Mouse (Mus musculus) MEL (cell line): ENCODE measurements around the gene Phyh. TPM values are rescaled to one million over a fixed set of nuclear protein-coding genes. Genes with fewer than 3 reads are reported as not detected.

Experiments used
- DNase-seq: peaks from one replicate; pipeline ENCODE4 v3.0.0; 2011; ENCODE audit warnings: low read depth, low spot score
- H3K27ac ChIP-seq: 2 replicates; pipeline ENCODE4 v1.5.1; 2012; ENCODE audit warnings: low read depth, mild to moderate bottlenecking, control low read depth, low read length, moderate library complexity; ENCODE audit not compliant: control insufficient read depth
- H3K27me3 ChIP-seq, 2 experiments: fragments of 150-350 bp in 1 of 2; sonication (generic) in 1 of 2; 2 replicates each; pipeline ENCODE4 v1.6.1; 2012; ENCODE audit warnings: low read length in 2 of 2, mild to moderate bottlenecking in 2 of 2, improper control_type of control experiment in 1 of 2, moderate library complexity in 1 of 2; ENCODE audit not compliant: insufficient read depth in 2 of 2, control insufficient read depth in 1 of 2
- H3K36me3 ChIP-seq, 2 experiments: 2 replicates each; pipeline ENCODE4 v1.6.1; 2012 to 2014; ENCODE audit warnings: low read length in 2 of 2, improper control_type of control experiment in 1 of 2, inconsistent platforms in 1 of 2, mild to moderate bottlenecking in 1 of 2; ENCODE audit not compliant: insufficient read depth in 2 of 2, control insufficient read depth in 1 of 2
- H3K4me1 ChIP-seq, 2 experiments: fragments of 150-350 bp in 1 of 2; sonication (generic) in 1 of 2; 2 replicates each; pipeline ENCODE4 v1.6.1; 2012; ENCODE audit warnings: low read length in 2 of 2, improper control_type of control experiment in 1 of 2, mild to moderate bottlenecking in 1 of 2; ENCODE audit not compliant: insufficient read depth in 2 of 2, control insufficient read depth in 1 of 2
- H3K4me3 ChIP-seq, 2 experiments: fragments of 150-350 bp in 1 of 2; sonication (generic) in 1 of 2; 2 replicates each; pipeline ENCODE4 v1.5.1; 2012; ENCODE audit warnings: low read depth in 2 of 2, low read length in 2 of 2, mild to moderate bottlenecking in 2 of 2, moderate library complexity in 2 of 2, control low read depth in 1 of 2, improper control_type of control experiment in 1 of 2; ENCODE audit not compliant: control insufficient read depth in 1 of 2, insufficient read depth in 1 of 2
- H3K79me2 ChIP-seq: 2 replicates; pipeline ENCODE4 v1.6.1; 2012; ENCODE audit warnings: mild to moderate bottlenecking, low read length, moderate library complexity; ENCODE audit not compliant: control insufficient read depth, poor library complexity, insufficient read depth
- H3K9ac ChIP-seq: 2 replicates; pipeline ENCODE4 v1.6.1; 2012; ENCODE audit warnings: low read depth, mild to moderate bottlenecking, control low read depth, low read length, moderate library complexity; ENCODE audit not compliant: control insufficient read depth, poor library complexity, severe bottlenecking
- H3K9me3 ChIP-seq: fragments of 150-350 bp; sonication (generic); replicated peaks from 2 replicates; pipeline ENCODE4 v1.6.1; 2012; ENCODE audit warnings: mild to moderate bottlenecking, low read length, improper control_type of control experiment, moderate library complexity; ENCODE audit not compliant: insufficient read depth
- CTCF ChIP-seq, 3 experiments: IDR thresholded peaks in 2 of 3; conservative IDR thresholded peaks in 1 of 3; 2 replicates each; pipeline ENCODE4 v1.5.1; 2011 to 2012; ENCODE audit warnings: low read length in 3 of 3, low read depth in 2 of 3, mild to moderate bottlenecking in 2 of 3, improper control_type of control experiment in 1 of 3, inconsistent platforms in 1 of 3, mixed read lengths in 1 of 3, moderate library complexity in 1 of 3; ENCODE audit not compliant: control insufficient read depth in 1 of 3, insufficient read depth in 1 of 3, poor library complexity in 1 of 3, severe bottlenecking in 1 of 3
- EP300 ChIP-seq, 2 experiments: IDR thresholded peaks; 2 replicates each; pipeline ENCODE4 v1.6.1; 2011; ENCODE audit warnings: improper control_type of control experiment in 2 of 2, low read length in 2 of 2, low read depth in 1 of 2, mild to moderate bottlenecking in 1 of 2
- GATA1 ChIP-seq: IDR thresholded peaks from 2 replicates; pipeline ENCODE4 v1.6.1; 2011; ENCODE audit warnings: low read depth, low read length, improper control_type of control experiment
- JUND ChIP-seq: IDR thresholded peaks from 2 replicates; pipeline ENCODE4 v1.6.1; 2011; ENCODE audit warnings: low read depth, mild to moderate bottlenecking, improper control_type of control experiment, low read length
- MAFK ChIP-seq: IDR thresholded peaks from 2 replicates; pipeline ENCODE4 v1.6.1; 2011; ENCODE audit warnings: low read depth, mild to moderate bottlenecking, low read length, improper control_type of control experiment, borderline replicate concordance
- MAX ChIP-seq: IDR thresholded peaks from 2 replicates; pipeline ENCODE4 v1.6.1; 2011; ENCODE audit warnings: low read length, improper control_type of control experiment
- MEF2A ChIP-seq: IDR thresholded peaks from 2 replicates; pipeline ENCODE4 v1.6.1; 2014; ENCODE audit warnings: low read depth, mild to moderate bottlenecking, inconsistent platforms, low read length, improper control_type of control experiment; ENCODE audit not compliant: poor library complexity, insufficient replicate concordance, severe bottlenecking; ENCODE audit errors: extremely low read depth
- MYB ChIP-seq: IDR thresholded peaks from 2 replicates; pipeline ENCODE4 v1.6.1; 2011; ENCODE audit warnings: mild to moderate bottlenecking, low read depth, low read length, improper control_type of control experiment
- NRF1 ChIP-seq: IDR thresholded peaks from 2 replicates; pipeline ENCODE4 v1.6.1; 2014; ENCODE audit warnings: low read depth, mild to moderate bottlenecking, inconsistent platforms, low read length, improper control_type of control experiment, moderate library complexity; ENCODE audit not compliant: poor library complexity, insufficient read depth, severe bottlenecking
- POLR2A ChIP-seq, 2 experiments: IDR thresholded peaks; 2 replicates each; pipeline ENCODE4 v1.6.1; 2011 to 2012; ENCODE audit warnings: low read length in 2 of 2, mild to moderate bottlenecking in 2 of 2, control low read depth in 1 of 2, improper control_type of control experiment in 1 of 2, low read depth in 1 of 2, moderate library complexity in 1 of 2; ENCODE audit not compliant: control insufficient read depth in 1 of 2, insufficient read depth in 1 of 2, poor library complexity in 1 of 2
- TCF12 ChIP-seq: IDR thresholded peaks from 2 replicates; pipeline ENCODE4 v1.6.1; 2014; ENCODE audit warnings: low read depth, mild to moderate bottlenecking, inconsistent platforms, low read length, improper control_type of control experiment, moderate library complexity
- UBTF ChIP-seq: IDR thresholded peaks from 2 replicates; pipeline ENCODE4 v1.6.1; 2012; ENCODE audit warnings: low read depth, mild to moderate bottlenecking, inconsistent platforms, low read length, improper control_type of control experiment, moderate library complexity, borderline replicate concordance; ENCODE audit not compliant: insufficient read depth
- USF1 ChIP-seq: IDR thresholded peaks from 2 replicates; pipeline ENCODE4 v1.6.1; 2014; ENCODE audit warnings: low read depth, mild to moderate bottlenecking, inconsistent platforms, low read length, improper control_type of control experiment, moderate library complexity
- ZC3H11A ChIP-seq: IDR thresholded peaks from 2 replicates; pipeline ENCODE4 v1.6.1; 2012; ENCODE audit warnings: low read depth, mild to moderate bottlenecking, inconsistent platforms, low read length, improper control_type of control experiment
- ZNF384 ChIP-seq: IDR thresholded peaks from 2 replicates; pipeline ENCODE4 v1.6.1; 2012; ENCODE audit warnings: low read depth, mild to moderate bottlenecking, inconsistent platforms, low read length, improper control_type of control experiment
- polyA plus RNA-seq, 2 experiments: library from polyadenylated mRNA; stranded (reverse) in 1 of 2; unstranded in 1 of 2; fragments of >175 nt in 1 of 2; fragments of >200 nt in 1 of 2; gene quantifications; 2 replicates each; pipeline versions ENCODE4 v1.2.1 to v1.2.4; 2012; ENCODE audit warnings: low replicate concordance in 2 of 2, low read depth in 1 of 2; ENCODE audit not compliant: insufficient read length in 2 of 2, insufficient read depth in 1 of 2, missing spikeins in 1 of 2
- total RNA-seq: library from RNA; depleted of rRNA; stranded (reverse); fragments of 300-350 nt; gene quantifications from 2 replicates; pipeline ENCODE4 v1.2.3, GENCODE M21; 2012

Phyh gene
- total and polyA plus RNA-seq, 3 experiments = not detected

DNA sequence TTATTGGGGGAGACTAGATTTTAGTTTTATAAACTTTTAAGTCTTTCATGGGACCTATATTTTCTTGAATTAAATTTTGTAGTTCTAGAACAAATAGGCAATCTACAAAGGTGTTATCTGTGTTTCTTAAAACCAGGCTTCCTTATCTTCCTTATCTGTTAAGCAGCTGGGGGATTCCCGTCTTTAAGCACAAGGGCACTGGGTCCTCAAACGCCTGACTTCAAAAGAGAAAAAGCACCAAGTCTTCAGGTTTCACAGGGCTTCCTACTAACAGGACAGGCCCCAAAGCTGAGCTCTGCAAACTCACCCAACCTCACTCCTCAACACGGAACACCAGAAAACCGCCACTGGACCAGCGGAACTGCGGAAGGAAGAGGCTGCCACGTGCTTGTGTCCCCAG lies 10.9 kb upstream of the Phyh start:
- peaks cover 5 to 12% of the 10 kb centered on the region in 2 experiments; a peak in 3 of 4 replicates for H3K36me3 ChIP-seq
- H3K9me3 ChIP-seq = no peaks in the 10 kb centered on the region
- no peaks in the 10 kb centered on the region for H3K79me2 ChIP-seq
- TF ChIP-seq GATA1 = peak; percentile 89
- TF ChIP-seq EP300 (IDR thresholded peaks at IDR 0.05; ENCODE audit: low read depth in 1 of 2, low read length in 2 of 2) = peak; percentile 13 to 42; a peak in 2 of 4 replicates
- TF ChIP-seq MYB = no peak
- peak; percentile 81 for TF ChIP-seq TCF12
- no peak for TF ChIP-seq ZC3H11A
- TF ChIP-seq NRF1 = no peak
- no peak for TF ChIP-seq MAX
- no peak for TF ChIP-seq JUND
- no peak for TF ChIP-seq MAFK
- TF ChIP-seq, all 39 proteins: peak for 3
- H3K27ac ChIP-seq = peak overlapping the region; percentile 30; the same call in 1 of the 2 replicates
- no peak overlapping the region for H3K9ac ChIP-seq
- peaks cover 2 to 6% of the 10 kb centered on the region in 2 experiments; a peak in 1 of 4 replicates for H3K4me1 ChIP-seq
- no peak overlapping the region for H3K4me3 ChIP-seq
- no peaks in the 10 kb centered on the region for H3K27me3 ChIP-seq
- DNase-seq = peak; percentile 30

DNA sequence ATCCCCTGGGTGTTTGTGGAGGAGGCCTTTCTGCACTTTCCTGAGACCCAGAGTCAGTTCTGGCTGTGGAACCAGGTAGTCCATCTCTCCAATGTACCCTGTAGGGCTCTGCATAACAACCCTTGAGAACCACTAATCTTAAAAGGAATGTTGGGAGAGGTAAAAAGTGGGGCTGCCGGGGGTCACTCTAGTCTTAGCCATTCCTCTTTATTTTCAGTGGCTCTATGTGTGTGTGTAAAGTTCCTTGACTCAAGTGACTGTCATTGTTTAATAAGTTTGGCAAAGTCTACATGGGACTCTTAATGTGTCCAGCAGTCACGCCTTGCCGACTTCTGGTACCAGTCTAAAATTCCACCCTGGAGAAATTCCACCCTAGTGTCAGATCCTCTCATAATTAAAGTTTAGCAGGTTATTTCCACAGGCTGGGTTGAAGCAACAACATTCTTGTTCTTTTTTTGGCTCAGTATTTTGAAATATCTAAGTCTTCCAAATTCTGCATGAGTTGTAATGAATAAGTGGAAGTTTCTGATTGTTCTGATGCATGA lies 10.0 kb upstream of the Phyh start:
- TF ChIP-seq ZNF384 = no peak
- no peak for TF ChIP-seq CTCF (IDR thresholded peaks at IDR 0.05 in 2 of 3, conservative IDR thresholded peaks at IDR 0.05 in 1 of 3; ENCODE audit: control insufficient read depth in 1 of 3, insufficient read depth in 1 of 3, low read depth in 2 of 3, low read length in 3 of 3, poor library complexity in 1 of 3, severe bottlenecking in 1 of 3)
- no peak for TF ChIP-seq TCF12
- TF ChIP-seq POLR2A (IDR thresholded peaks at IDR 0.05; ENCODE audit: control insufficient read depth in 1 of 2, insufficient read depth in 1 of 2, low read depth in 1 of 2, low read length in 2 of 2, poor library complexity in 1 of 2) = no peak
- TF ChIP-seq ZC3H11A = no peak
- no peak for TF ChIP-seq MEF2A
- H3K9me3 ChIP-seq = no peaks in the 10 kb centered on the region
- H3K27ac ChIP-seq = no peak overlapping the region
- H3K4me3 ChIP-seq = no peak overlapping the region
- no peak for DNase-seq
- H3K9ac ChIP-seq = no peak overlapping the region
- H3K79me2 ChIP-seq = no peaks in the 10 kb centered on the region
- H3K36me3 ChIP-seq = peaks cover 5 to 12% of the 10 kb centered on the region in 2 experiments; a peak in 3 of 4 replicates
- no peaks in the 10 kb centered on the region for H3K27me3 ChIP-seq
- peaks cover 2 to 6% of the 10 kb centered on the region in 2 experiments; a peak in 1 of 4 replicates for H3K4me1 ChIP-seq

DNA sequence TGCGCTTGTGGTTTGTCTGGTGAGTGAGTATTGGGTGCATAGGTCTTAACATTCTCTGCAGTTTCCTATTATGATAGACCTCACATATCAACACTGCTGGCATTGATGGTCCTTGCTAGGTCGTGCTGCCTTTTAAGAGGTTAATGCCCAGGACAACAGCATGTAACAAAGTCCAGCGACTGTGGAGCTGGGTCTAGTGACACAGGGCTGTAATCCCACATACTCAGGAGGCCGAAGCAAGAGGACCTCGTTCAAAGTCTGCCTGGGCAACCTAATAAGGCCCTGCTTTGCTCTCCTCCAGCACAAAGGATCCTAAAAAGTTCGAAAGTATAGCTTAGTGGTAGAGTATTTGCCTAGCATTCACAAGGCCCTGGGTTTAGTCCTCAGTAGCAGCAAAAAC lies 8.9 kb upstream of the Phyh start:
- Histone ChIP-seq H3K27ac (no peak overlapping the region), H3K36me3 (peaks cover 3 to 12% of the 10 kb centered on the region in 2 experiments; a peak in 3 of 4 replicates), H3K27me3 (no peaks in the 10 kb centered on the region), H3K9me3 (no peaks in the 10 kb centered on the region), H3K4me1 (peaks cover 2 to 6% of the 10 kb centered on the region in 2 experiments; a peak in 1 of 4 replicates), H3K4me3 (no peak overlapping the region), H3K79me2 (no peaks in the 10 kb centered on the region), H3K9ac (no peak overlapping the region)
- no peak for DNase-seq
- no peak for TF ChIP-seq USF1
- TF ChIP-seq EP300 (IDR thresholded peaks at IDR 0.05; ENCODE audit: low read depth in 1 of 2, low read length in 2 of 2) = no peak
- TF ChIP-seq TCF12 = no peak
- no peak for TF ChIP-seq UBTF
- TF ChIP-seq MEF2A = no peak
